Mouse (Mus musculus): ENCODE data around the gene Gm42674. TPM values are rescaled to one million over a fixed set of nuclear protein-coding genes. Genes with fewer than 3 reads are reported as not detected.
A peak's percentile ranks its signal among the peaks of the same experiment; 100 is the strongest.

Gene Gm42674
- polyA plus RNA-seq, 1 experiment from 2014 or later: not detected

DNA sequence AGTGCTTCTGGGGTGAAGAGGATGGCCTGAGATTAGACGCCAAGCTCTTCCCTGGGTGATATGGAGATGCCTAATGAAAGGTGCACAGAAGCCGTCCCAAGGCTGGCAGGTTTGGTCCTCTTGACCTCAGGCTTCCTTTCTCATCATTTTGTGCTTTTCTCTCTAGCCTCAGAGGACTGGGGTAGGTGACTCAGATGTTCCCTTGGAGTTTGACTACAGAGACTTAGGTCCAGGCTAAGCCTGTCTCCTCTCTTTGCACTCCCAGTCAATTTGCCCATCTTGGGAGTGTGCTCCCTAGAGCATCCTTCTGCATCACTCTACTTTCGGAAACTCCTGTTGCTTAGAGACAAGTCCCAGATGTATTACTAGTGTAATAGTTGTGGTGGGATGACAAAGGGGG is 5.7 kb downstream of the Gm42674 start:
- no peaks in the 10 kb centered on the region for H3K36me3 ChIP-seq (ENCODE audit: insufficient read depth, low read length)
- H3K9ac ChIP-seq (ENCODE audit: low read depth, low read length): no peak overlapping the region
- 85% methylated on average over 3 of the region's 3 CpGs for WGBS
- no peak overlapping the region for H3K4me3 ChIP-seq (replicated peaks; ENCODE audit: low read depth, low read length)
- TF ChIP-seq CTCF (IDR thresholded peaks at IDR 0.05; ENCODE audit: low read depth): no peak
- ATAC-seq (replicated peaks; ENCODE audit: low FRiP score, low read depth) (no peak), DNase-seq (ENCODE audit: low spot score) (no peak)
- no peaks in the 10 kb centered on the region for H3K27me3 ChIP-seq (ENCODE audit: insufficient read depth, low read length)
- H3K9me3 ChIP-seq (replicated peaks; ENCODE audit: low read length): no peaks in the 10 kb centered on the region
- H3K4me2 ChIP-seq (ENCODE audit: low read length): no peak overlapping the region
- H3K27ac ChIP-seq: no peak overlapping the region
- H3K4me1 ChIP-seq (replicated peaks; ENCODE audit: insufficient read depth, low read length): peaks cover 6% of the 10 kb centered on the region; the same call in 1 of the 2 replicates

DNA sequence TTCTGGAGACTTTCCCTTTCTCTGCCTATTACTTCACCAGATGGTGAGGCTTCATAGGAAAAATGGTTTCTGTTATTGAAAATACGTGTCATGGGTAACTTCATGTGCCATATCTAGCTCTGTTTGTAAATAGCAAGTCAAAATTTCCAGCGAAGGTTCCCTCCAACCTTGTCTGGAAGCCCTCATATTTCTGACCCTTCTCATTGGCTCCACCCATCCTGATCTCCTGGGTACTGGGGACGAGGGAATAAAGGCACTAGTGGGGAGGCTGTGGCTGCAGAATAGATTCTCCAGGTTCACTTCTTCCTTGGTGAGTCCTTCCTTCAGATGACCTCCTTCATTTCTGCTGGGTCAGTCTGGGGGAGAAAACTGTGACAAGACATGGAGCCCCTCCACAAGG is 6.5 kb downstream of the Gm42674 start, which contains the start of gene S100a5:
TSS of gene S100a5 (plus strand) at position 301 of the 400 bp plus-strand sequence.
- WGBS: 67% methylated on average over 3 of the region's 3 CpGs
- peaks cover 11% of the 10 kb centered on the region; the same call in 1 of the 2 replicates for H3K4me1 ChIP-seq (replicated peaks; ENCODE audit: insufficient read depth, low read length)
- H3K4me3 ChIP-seq (replicated peaks; ENCODE audit: low read depth, low read length): no peak within 1 kb of the TSS
- H3K27ac ChIP-seq: no peak within 1 kb of the TSS
- TF ChIP-seq CTCF (IDR thresholded peaks at IDR 0.05; ENCODE audit: low read depth): no peak
- no peaks in the 10 kb centered on the region for H3K36me3 ChIP-seq (ENCODE audit: insufficient read depth, low read length)
- no peaks in the 10 kb centered on the region for H3K27me3 ChIP-seq (ENCODE audit: insufficient read depth, low read length)
- no peaks in the 10 kb centered on the region for H3K9me3 ChIP-seq (replicated peaks; ENCODE audit: low read length)
- no peak within 1 kb of the TSS for H3K9ac ChIP-seq (ENCODE audit: low read depth, low read length)
- DNase-seq (ENCODE audit: low spot score) (no peak), ATAC-seq (replicated peaks; ENCODE audit: low FRiP score, low read depth) (no peak)
- no peak within 1 kb of the TSS for H3K4me2 ChIP-seq (ENCODE audit: low read length)

DNA sequence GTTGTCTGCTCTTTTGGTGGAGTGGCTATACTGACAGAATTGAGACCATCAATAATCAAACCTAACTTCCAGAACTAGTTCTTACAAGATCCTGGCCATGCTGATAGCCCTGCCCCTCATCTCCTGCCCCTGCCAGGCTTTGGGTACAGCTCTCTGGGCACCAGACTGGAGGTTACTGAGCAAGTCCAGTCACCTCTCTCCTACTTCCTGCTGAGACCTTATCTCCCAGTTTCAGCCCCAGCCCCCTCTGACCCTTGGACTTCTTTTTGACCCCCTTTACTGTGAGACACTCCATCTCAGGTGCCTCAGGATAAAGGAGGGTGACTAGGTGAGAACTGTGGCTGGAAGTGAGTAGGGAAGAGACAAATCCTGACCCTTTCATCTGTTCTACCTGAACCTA is 7.4 kb downstream of the Gm42674 start:
- Histone ChIP-seq H3K27me3 (ENCODE audit: insufficient read depth, low read length) (no peaks in the 10 kb centered on the region), H3K4me1 (replicated peaks; ENCODE audit: insufficient read depth, low read length) (peaks cover 11% of the 10 kb centered on the region; the same call in 1 of the 2 replicates), H3K4me2 (ENCODE audit: low read length) (no peak overlapping the region), H3K9ac (ENCODE audit: low read depth, low read length) (no peak overlapping the region), H3K9me3 (replicated peaks; ENCODE audit: low read length) (no peaks in the 10 kb centered on the region), H3K4me3 (replicated peaks; ENCODE audit: low read depth, low read length) (no peak overlapping the region), H3K36me3 (ENCODE audit: insufficient read depth, low read length) (no peaks in the 10 kb centered on the region), H3K27ac (no peak overlapping the region)
- ATAC-seq (replicated peaks; ENCODE audit: low FRiP score, low read depth): no peak
- no peak for TF ChIP-seq CTCF (IDR thresholded peaks at IDR 0.05; ENCODE audit: low read depth)
- no peak for DNase-seq (ENCODE audit: low spot score)

DNA sequence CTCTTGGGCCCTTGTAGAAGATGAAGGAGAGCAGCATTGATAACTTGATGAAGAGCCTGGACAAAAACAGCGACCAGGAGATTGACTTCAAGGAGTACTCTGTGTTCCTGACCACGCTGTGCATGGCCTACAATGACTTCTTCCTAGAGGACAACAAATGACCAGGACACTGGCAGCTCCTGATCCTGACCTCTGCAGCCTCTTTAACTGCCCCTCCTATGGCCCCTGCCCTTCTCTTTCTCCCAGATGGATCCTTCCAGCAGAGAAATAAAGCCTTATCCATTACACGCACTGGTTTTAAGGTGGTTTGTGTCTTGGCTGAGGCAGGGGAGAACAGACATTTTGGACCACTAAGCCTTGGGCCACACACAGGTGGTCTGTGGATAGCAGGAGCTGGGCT is 9.8 kb downstream of the Gm42674 start:
- 87% methylated on average over 3 of the region's 3 CpGs for WGBS
- Histone ChIP-seq H3K27ac (no peak overlapping the region), H3K9me3 (replicated peaks; ENCODE audit: low read length) (no peaks in the 10 kb centered on the region), H3K4me2 (ENCODE audit: low read length) (no peak overlapping the region), H3K27me3 (ENCODE audit: insufficient read depth, low read length) (no peaks in the 10 kb centered on the region), H3K4me3 (replicated peaks; ENCODE audit: low read depth, low read length) (no peak overlapping the region), H3K36me3 (ENCODE audit: insufficient read depth, low read length) (no peaks in the 10 kb centered on the region), H3K9ac (ENCODE audit: low read depth, low read length) (no peak overlapping the region), H3K4me1 (replicated peaks; ENCODE audit: insufficient read depth, low read length) (peaks cover 8% of the 10 kb centered on the region)
- no peak for DNase-seq (ENCODE audit: low spot score)
- no peak for ATAC-seq (replicated peaks; ENCODE audit: low FRiP score, low read depth)
- no peak for TF ChIP-seq CTCF (IDR thresholded peaks at IDR 0.05; ENCODE audit: low read depth)

DNA sequence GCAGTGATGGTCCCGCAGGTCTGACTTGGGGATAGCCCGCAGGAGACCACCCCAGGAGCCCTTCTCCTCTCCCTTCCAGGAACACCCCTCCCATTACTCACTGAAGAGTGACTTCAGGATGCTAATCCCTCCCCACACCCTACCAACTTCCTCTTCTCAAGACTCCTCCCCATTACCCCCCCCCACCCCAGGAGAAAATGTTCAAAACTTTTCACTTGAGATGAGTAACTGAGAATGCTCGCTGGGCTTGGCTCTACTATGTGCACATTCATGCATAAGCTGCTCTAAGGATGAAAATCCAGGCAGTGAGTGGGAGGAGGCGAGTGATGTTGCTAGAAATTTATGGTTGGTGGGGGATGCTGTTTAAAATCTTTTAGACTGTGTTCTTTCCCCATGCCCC is 10.4 kb downstream of the Gm42674 start:
- H3K36me3 ChIP-seq (ENCODE audit: insufficient read depth, low read length): no peaks in the 10 kb centered on the region
- H3K4me3 ChIP-seq (replicated peaks; ENCODE audit: low read depth, low read length): no peak overlapping the region
- H3K9me3 ChIP-seq (replicated peaks; ENCODE audit: low read length): no peaks in the 10 kb centered on the region
- no peak for ATAC-seq (replicated peaks; ENCODE audit: low FRiP score, low read depth)
- H3K4me1 ChIP-seq (replicated peaks; ENCODE audit: insufficient read depth, low read length): peaks cover 8% of the 10 kb centered on the region
- 46% methylated on average over 4 of the region's 4 CpGs for WGBS
- no peak overlapping the region for H3K9ac ChIP-seq (ENCODE audit: low read depth, low read length)
- no peaks in the 10 kb centered on the region for H3K27me3 ChIP-seq (ENCODE audit: insufficient read depth, low read length)
- DNase-seq (ENCODE audit: low spot score): peak; percentile 35
- H3K4me2 ChIP-seq (ENCODE audit: low read length): no peak overlapping the region
- no peak for TF ChIP-seq CTCF (IDR thresholded peaks at IDR 0.05; ENCODE audit: low read depth)
- H3K27ac ChIP-seq: no peak overlapping the region

DNA sequence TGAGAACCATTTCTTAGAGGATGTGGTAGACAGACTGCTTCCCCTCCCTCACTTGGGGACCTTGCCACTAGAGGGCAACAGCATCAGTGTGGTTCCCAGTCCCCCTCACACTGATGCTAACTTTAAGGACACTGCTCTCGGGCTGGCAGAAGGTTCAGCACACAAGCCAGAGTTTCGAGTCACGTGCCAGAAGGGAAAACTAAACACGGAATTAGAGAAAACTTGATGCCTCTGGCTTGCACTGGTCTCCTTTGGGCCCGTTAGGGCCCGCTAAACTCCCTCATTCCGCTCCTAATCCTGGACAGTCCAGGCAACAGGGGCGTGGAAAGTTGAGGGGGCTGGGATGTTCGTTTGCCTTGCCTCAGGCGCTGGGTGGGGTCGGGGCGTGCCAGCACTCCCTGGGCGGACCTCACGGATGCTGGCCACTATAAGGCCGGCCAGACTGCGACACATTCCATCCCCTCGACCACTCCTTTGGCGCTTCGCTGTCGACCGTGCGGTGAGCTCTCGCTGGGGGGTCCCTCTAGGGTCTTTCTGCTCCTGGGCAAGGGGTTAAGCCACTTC is 11.1 kb downstream of the Gm42674 start, which contains the start of gene S100a6:
TSS of gene S100a6 (plus strand) at position 155 of the 564 bp plus-strand sequence.
- Histone ChIP-seq H3K4me3 (replicated peaks; ENCODE audit: low read depth, low read length) (peak within 1 kb of the TSS; percentile 40), H3K9me3 (replicated peaks; ENCODE audit: low read length) (no peaks in the 10 kb centered on the region), H3K36me3 (ENCODE audit: insufficient read depth, low read length) (no peaks in the 10 kb centered on the region), H3K4me2 (ENCODE audit: low read length) (peak within 1 kb of the TSS; percentile 72), H3K9ac (ENCODE audit: low read depth, low read length) (peak within 1 kb of the TSS; percentile 60), H3K27me3 (ENCODE audit: insufficient read depth, low read length) (no peaks in the 10 kb centered on the region), H3K4me1 (replicated peaks; ENCODE audit: insufficient read depth, low read length) (peaks cover 8% of the 10 kb centered on the region), H3K27ac (peak within 1 kb of the TSS; percentile 48; the same call in 1 of the 2 replicates)
- peak; percentile 75 for TF ChIP-seq CTCF (IDR thresholded peaks at IDR 0.05; ENCODE audit: low read depth)
- under 1% methylated on average over 23 of the region's 23 CpGs for WGBS
- DNase-seq (ENCODE audit: low spot score) (peak; percentile 86), ATAC-seq (replicated peaks; ENCODE audit: low FRiP score, low read depth) (peak; percentile 81)

Data from kidney, postnatal 0 days (tissue).